Mouse (Mus musculus): Measurements from ENCODE around the gene D2hgdh. TPM values are rescaled to one million over a fixed set of nuclear protein-coding genes. Genes with fewer than 3 reads are reported as not detected.
"Not testable (repeated sequence)": the region's sequence is repeated elsewhere in the genome, so short reads cannot be mapped to it uniquely, and the experiment has no call there.

Gene D2hgdh
- total RNA-seq, 2 experiments from 2014 or later, result 10.0 to 11.8 TPM

GRCm38 (mm10) chr1:93825105-93825674, 481 bp downstream of the D2hgdh start:
- DNase-seq (ENCODE audit: low spot score in 2 of 2), result peak; percentile 96 to 97
- intact Hi-C loops (cut with DNase I), result no loop called here

GRCm38 (mm10) chr1:93825771-93826539, 1.2 kb downstream of the D2hgdh start:
- intact Hi-C loops (cut with DNase I), result no loop called here
- no peak for DNase-seq (ENCODE audit: low spot score in 2 of 2)

DNA sequence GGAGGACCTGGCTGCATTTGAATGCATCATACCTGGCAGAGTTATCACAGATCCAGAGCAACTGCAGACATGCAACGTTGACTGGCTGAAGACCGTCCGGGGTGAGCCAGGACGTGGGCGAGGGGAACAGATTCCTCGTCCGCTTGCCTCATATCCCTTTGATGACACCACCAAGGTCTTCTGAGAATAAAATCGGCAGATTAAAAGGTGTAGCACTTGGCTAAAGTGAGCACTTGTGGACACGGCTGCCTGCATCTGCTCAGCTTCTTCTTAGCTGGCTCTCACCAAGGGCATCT, 1.8 kb downstream of the D2hgdh start:
- DNase-seq (ENCODE audit: low spot score in 2 of 2), result no peak
- intact Hi-C loops (cut with DNase I), result no loop called here

GRCm38 (mm10) chr1:93832754-93833360, 8.1 kb downstream of the D2hgdh start:
- intact Hi-C loops (cut with DNase I), result loop anchor here (10.0 kb wide), 1 partner anchor 242 kb away; no protein-coding TSS in a partner anchor
- not testable (repeated sequence) for DNase-seq (ENCODE audit: low spot score in 2 of 2)

DNA sequence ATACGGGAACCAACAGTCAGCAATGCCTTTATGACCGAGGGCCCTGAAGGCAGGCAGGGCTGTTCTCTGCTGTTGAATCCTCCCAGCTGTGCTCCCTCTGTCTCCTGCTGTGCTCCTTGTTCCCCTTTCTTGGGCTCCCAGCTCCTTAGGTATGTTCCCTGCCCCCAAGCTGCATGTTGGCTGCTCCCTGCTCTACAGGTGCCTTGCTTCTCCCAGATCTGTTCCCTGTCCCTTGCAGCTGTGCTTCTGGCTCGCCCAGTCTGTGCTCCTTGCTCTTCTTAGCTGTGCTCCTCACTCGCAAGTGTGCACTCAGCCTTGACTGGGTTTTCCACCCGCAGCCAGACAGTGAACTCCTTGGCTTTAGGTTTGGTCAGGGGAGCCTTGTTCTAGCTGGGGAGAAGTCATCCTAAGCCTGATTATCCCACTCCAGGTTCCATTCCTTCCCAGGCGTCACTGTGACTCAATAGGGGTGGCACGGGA, 10.0 kb downstream of the D2hgdh start:
- no peak for DNase-seq (ENCODE audit: low spot score in 2 of 2)
- intact Hi-C loops (cut with DNase I), result loop anchor here (10.0 kb wide), 1 partner anchor 240 kb away; no protein-coding TSS in a partner anchor

GRCm38 (mm10) chr1:93835211-93835610, 10.5 kb downstream of the D2hgdh start:
- intact Hi-C loops (cut with DNase I), result loop anchor here (10.0 kb wide), 1 partner anchor 240 kb away; no protein-coding TSS in a partner anchor
- no peak for DNase-seq (ENCODE audit: low spot score in 2 of 2)

GRCm38 (mm10) chr1:93835876-93836531, 11.3 kb downstream of the D2hgdh start:
- intact Hi-C loops (cut with DNase I), result loop anchor here (10.0 kb wide), 1 partner anchor 239 kb away; no protein-coding TSS in a partner anchor
- no peak for DNase-seq (ENCODE audit: low spot score in 2 of 2)

GRCm38 (mm10) chr1:93836532-93836913, 11.8 kb downstream of the D2hgdh start:
- no peak for DNase-seq (ENCODE audit: low spot score in 2 of 2)
- intact Hi-C loops (cut with DNase I), result loop anchor here (10.0 kb wide), 1 partner anchor 238 kb away; no protein-coding TSS in a partner anchor

DNA sequence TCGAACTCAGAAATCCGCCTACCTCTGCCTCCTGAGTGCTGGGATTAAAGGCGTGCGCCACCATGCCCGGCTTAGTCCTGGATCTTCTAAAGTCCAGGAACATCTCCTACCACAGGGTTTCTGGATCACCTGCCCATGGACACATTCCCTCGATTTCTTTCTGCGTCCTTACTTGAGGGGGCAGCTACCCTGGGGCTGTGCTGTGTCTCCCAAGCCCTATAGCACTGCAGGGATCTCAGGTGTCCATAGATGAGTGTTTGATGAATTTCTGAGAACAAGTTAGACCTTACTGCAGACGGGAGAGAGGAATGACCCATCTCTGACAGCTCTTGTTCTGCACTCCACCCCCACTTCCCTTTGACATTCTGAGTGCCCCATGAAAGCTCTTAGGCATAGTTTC, 12.6 kb downstream of the D2hgdh start:
- DNase-seq (ENCODE audit: low spot score in 2 of 2), result no peak
- intact Hi-C loops (cut with DNase I), result loop anchor here (10.0 kb wide), 1 partner anchor 237 kb away; no protein-coding TSS in a partner anchor

DNA sequence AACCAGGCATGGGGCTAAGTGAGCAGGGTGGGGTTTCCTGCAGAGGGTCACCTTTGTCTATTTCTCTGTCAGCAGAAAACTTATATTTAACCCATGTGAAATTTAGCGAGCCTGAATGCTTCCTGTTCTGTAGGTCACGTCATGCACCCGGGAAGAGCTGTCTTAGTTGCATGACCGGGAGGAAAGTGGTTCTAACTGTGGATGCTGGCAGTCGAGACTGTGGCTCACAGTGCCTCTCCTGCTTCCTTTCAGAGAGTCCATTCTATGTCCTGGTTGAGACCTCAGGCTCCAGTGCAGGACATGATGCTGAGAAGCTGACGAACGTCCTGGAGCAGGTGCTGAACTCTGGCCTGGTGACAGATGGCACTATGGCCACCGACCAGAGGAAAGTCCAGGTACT, 13.9 kb downstream of the D2hgdh start:
- DNase-seq (ENCODE audit: low spot score in 2 of 2), result not testable (repeated sequence)
- intact Hi-C loops (cut with DNase I), result loop anchor here (10.0 kb wide), 1 partner anchor 236 kb away; no protein-coding TSS in a partner anchor

DNA sequence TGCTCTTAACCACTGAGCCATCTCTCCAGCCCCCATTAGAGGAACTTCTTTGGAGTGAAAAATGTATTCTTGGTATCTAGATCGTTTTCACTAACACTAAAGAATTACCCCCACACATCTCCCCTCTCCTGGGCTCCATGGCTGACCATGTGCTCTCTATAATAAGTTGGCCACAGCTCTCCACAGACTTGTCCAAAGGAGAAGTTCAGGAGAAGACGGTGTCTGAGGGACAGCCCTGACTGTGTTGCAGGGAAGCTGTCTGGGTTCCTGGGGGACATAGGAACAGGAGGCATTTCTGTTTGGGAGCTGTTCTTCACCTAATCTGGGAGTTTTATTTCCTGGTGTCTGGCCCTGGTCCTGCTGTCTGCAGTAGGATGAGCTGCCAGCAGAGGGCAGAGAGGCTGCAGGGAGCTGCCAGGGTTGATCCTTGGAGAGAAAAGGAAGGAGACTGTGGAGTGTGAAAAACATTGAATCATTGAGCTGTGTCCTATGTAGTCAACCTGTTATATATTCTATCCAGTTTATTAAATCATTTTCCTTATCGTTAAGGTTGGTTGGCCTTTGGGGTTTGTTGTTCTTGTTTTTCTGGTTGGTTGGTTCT, 21.2 kb downstream of the D2hgdh start:
- DNase-seq (ENCODE audit: low spot score in 2 of 2); intact Hi-C loops (cut with DNase I): not testable (repeated sequence)

DNA sequence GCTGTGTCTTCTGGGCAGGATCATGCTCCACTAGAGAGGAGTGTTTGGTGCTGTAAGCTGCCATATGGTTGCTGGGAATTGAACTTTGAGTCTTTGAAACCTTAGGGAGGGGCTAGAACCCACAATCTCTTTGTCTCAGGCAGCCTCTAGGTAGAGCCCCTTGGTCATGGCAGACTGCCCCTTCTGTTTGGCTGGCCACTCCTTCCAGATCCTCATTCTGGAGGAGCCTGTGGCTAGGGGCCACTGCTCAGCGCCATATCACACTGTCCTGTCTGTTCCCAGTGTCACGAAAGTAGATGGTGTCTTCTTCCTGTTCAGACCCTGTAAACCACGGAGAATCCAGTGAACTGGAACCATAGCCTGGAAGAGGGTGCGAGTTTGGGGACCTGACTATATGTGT, 31.1 kb downstream of the D2hgdh start:
- DNase-seq (ENCODE audit: low spot score in 2 of 2); intact Hi-C loops (cut with DNase I): not testable (repeated sequence)

GRCm38 (mm10) chr1:93857370-93857769, 32.7 kb downstream of the D2hgdh start:
- intact Hi-C loops (cut with DNase I), result no loop called here
- DNase-seq (ENCODE audit: low spot score in 2 of 2), result no peak

GRCm38 (mm10) chr1:93857991-93858390, 33.3 kb downstream of the D2hgdh start:
- DNase-seq (ENCODE audit: low spot score in 2 of 2), result no peak
- intact Hi-C loops (cut with DNase I), result loop anchor here (2.0 kb wide), 1 partner anchor 63 kb away; no protein-coding TSS in a partner anchor

DNA sequence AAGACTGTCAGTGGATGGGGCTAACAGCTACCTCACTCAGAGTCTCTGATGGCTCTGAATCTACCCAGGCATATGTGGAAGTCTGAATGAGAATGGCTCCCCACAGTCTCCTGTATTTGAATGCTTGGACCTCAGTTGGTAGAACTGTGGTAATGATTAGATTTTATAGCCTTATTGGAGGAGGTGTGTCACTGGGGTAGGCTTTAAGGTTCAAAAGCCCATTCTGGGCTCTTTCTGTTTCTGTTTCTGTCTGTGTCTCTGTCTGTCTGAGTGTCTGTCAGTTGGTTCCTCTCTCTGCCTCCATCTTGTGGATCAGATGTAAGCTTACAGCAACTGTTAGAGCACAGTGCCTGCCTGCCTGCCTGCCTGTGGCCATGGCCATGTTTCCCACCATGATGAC, 34.9 kb downstream of the D2hgdh start:
- DNase-seq (ENCODE audit: low spot score in 2 of 2), result no peak
- intact Hi-C loops (cut with DNase I), result loop anchor here (2.0 kb wide), 1 partner anchor 61 kb away; no protein-coding TSS in a partner anchor

GRCm38 (mm10) chr1:93861048-93861447, 36.3 kb downstream of the D2hgdh start, which contains the start of gene Gal3st2:
Gene Gal3st2 (plus strand): TSS chr1:93861306.
- DNase-seq (ENCODE audit: low spot score in 2 of 2); intact Hi-C loops (cut with DNase I): not testable (repeated sequence)

DNA sequence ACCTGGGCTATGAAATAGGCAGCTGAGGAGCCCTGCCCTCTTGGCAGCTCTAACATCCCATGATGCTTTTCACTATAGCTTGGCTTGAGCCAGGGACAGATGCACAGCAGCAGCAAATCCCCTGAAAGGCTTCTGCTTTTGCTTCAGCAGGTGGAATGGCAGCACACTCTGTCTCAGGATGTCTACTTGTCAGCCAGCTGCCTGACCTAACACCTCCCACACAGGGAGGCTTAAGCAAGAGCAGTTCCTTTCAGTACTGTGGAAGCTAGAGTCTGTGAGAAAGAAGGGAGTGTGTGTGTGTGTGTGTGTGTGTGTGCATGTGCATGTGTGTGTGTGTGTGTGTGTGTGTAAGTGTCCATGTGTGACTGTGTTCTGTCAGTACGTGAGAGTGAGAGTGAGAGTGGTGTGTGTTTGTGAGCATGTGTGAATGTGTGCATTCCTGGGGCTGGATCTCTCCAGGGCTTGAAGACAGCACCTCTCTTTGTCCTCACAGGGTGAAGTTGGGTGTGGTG, 46.9 kb downstream of the D2hgdh start:
- intact Hi-C loops (cut with DNase I), result not testable (repeated sequence)
- peak in 1 of 2 experiments; percentile 66 for DNase-seq (ENCODE audit: low spot score in 2 of 2)

GRCm38 (mm10) chr1:93874405-93874804, 49.7 kb downstream of the D2hgdh start:
- intact Hi-C loops (cut with DNase I); DNase-seq (ENCODE audit: low spot score in 2 of 2): not testable (repeated sequence)

DNA sequence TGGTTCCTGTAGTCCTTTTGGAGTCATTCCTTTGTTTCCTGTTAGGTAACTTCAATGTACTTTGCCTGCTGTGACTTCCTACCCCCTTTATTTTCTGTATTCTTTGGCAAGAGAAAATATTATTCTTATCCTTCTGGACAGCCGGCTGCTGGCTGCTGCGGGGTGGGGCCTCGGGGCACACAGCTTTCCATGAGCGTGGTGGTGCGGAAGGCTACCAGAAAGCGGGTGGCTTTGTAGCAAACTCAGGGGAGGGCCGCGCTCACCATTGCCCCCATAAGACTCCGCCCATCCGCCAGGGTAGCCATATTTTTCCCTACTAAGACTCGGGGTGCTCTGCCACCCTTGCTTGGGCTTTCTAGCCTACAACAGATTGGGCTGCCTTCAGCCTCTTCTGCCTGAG, 57.1 kb downstream of the D2hgdh start:
- intact Hi-C loops (cut with DNase I); DNase-seq (ENCODE audit: low spot score in 2 of 2): not testable (repeated sequence)

All from left cerebral cortex, postnatal 14 days (tissue).